Mouse (Mus musculus) myocyte (in vitro differentiated cells): ENCODE data around the gene Zfp978.
"Not testable (repeated sequence)": the region's sequence is repeated elsewhere in the genome, so short reads cannot be mapped to it uniquely, and the experiment has no call there.

Experiments used
- E2F4 ChIP-seq: IDR thresholded peaks from one replicate; pipeline ENCODE4 v1.6.1; 2011; ENCODE audit warnings: mild to moderate bottlenecking, control low read depth, moderate library complexity; ENCODE audit not compliant: insufficient read depth
- POLR2A ChIP-seq: IDR thresholded peaks from one replicate; pipeline ENCODE4 v1.6.1; 2011; ENCODE audit warnings: low read depth, mild to moderate bottlenecking, control low read depth, moderate library complexity; ENCODE audit not compliant: insufficient read length
- SRF ChIP-seq: IDR thresholded peaks from one replicate; pipeline ENCODE4 v1.6.1; 2011; ENCODE audit warnings: low read depth; ENCODE audit not compliant: control insufficient read depth, insufficient read length
- TCF3 ChIP-seq: IDR thresholded peaks from one replicate; pipeline ENCODE4 v1.6.1; 2011; ENCODE audit warnings: low read depth, control low read depth; ENCODE audit not compliant: insufficient read length

- not testable (repeated sequence) for TF ChIP-seq POLR2A, TCF3, SRF, E2F4
Observed at GRCm38 (mm10) chr4:147357195-147357594, 3.9 kb upstream of the Zfp978 start.
